Mouse (Mus musculus) embryo, embryonic 10 days (tissue): ENCODE measurements at regions not wholly inside any gene's neighbourhood (a gene's known extent, or its start where the extent isn't known, plus 50 kb on each side); places are given as distances from the start of the nearest gene placed in this dataset.
"Not testable (repeated sequence)": the region's sequence is repeated elsewhere in the genome, so short reads cannot be mapped to it uniquely, and the experiment has no call there.

Experiments
- DNase-seq: peaks from one replicate; pipeline ENCODE4 v3.0.0-alpha.2; 2015; ENCODE audit warnings: low spot score

DNA sequence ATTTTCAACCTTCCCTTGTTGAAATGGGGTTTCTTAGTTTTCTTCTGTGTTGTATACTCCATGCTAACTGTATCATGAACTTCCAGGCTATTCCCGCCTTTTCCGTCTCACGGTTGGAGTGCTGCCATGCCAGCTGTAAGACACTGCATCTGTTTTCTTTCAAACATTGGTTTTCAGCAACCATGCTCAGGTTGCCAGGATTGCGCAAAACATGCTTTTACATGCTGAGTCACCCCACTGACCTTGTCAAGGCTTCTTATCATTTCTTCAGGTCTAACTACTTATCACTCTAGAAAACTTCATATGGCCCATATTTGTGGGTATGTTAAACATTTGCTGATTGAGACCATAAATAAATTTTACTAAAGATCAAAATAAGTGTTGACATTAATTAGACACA lies 551.2 kb downstream of the Tlr4 start:
- no peak for DNase-seq

DNA sequence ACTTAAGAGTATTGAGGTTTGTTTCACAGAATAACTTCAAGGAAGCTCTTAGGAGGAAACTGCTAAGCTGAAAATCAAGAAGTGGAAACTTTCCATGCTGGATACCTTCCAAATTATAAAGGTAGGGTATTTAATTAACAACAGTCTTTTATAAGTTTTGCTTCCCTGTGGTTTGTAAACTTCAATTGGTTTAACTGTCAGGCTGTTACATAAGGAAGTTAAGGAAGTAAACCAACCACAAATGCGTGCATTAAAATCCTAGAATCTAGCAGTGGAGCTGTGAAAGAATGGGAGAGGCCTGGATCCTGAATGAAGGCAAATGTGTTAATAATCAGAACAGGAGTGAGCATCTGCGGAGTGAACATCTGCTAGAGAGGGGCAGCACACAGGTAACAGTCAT lies 560.5 kb downstream of the Tlr4 start:
- no peak for DNase-seq

DNA sequence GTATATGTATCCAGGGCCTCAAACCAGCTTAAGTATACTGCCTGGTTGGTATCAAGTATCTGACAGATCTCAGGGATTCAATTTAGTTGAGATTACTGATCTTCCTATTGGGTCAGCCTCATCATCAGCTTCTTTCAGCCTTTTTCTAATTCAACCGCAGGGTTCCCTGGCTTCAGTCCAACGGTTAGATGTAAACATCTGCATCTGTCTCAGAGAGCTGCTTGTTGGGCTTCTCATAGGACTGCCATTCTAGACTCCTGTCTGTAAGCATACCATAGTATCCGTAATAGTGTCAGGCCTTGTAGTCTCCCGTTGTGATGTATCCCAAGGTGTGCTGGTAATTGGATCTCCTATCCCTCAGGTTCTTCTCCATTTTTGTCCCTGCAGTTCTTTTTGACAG lies 575.6 kb downstream of the Tlr4 start:
- no peak for DNase-seq

DNA sequence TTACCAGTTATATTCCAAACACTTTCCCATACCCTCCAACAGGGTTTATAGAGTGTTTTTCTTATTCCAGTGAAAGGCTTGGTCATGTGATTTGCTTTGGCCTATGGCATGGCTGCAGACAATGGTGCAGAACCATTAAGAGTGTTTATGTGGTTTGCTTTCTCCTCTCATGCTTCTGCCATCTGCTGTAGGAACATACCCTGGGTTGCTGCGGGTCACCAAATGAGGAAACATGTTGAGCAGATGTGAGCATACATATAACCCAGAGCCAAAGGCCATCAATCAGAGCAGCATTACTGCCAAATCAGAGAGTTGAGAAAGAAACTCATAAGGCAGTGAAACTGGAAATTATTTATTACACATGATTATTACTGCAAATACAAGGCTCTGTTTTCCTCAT lies 596.7 kb downstream of the Tlr4 start:
- DNase-seq = no peak

DNA sequence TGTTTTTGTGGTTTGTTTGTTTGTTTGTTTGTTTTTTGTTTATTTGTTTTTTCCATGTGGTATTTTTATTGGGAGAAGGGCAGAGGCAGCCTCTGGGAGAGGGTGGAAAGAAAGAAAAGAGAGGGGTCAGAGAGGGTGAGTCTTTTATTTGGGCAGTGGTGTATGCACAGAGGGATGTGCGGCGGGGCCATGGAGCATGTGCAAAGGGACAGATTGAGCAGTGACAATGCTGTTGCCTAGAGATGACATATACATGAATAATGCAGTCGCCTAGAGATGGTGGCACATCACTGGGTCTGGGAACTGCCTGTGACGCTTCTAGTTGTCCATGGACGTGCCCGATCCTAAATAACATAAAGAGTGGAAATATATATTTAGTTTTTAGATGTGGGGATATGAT lies 598.3 kb downstream of the Tlr4 start:
- DNase-seq = no peak

DNA sequence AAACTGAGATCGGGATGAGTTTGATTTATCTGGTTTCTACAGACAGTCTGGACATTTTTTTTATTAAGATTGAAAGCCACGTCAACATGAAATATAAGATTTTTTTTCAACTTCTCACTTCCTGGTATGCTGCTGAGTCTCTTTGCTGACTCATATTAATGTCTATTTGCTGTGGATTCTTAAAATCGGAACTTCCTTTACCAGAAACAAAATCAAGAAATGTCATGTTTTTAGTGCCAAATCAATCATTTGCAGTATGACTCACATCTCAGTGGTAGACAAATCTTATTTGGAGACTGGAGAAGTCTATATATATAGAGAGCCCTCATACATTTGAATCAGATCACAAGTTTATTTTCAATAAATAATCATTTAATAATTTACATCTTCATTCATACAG lies 620.5 kb downstream of the Tlr4 start:
- no peak for DNase-seq

DNA sequence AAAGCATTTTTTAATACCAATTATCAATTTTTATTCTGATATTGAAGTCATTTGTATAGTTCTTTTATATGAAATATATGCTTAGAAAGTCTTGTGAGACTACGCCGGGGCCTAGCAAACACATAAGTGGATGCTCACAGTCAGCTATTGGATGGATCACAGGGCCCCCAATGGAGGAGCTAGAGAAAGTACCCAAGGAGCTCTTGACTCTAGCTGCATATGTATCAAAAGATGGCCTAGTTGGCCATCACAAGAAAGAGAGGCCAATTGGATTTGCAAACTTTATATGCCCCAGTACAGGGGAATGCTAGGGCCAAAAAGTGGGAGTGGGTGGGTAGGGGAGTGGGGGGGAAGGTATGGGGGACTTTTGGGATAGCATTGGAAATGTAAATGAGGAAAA lies 632.5 kb downstream of the Tlr4 start:
- not testable (repeated sequence) for DNase-seq

DNA sequence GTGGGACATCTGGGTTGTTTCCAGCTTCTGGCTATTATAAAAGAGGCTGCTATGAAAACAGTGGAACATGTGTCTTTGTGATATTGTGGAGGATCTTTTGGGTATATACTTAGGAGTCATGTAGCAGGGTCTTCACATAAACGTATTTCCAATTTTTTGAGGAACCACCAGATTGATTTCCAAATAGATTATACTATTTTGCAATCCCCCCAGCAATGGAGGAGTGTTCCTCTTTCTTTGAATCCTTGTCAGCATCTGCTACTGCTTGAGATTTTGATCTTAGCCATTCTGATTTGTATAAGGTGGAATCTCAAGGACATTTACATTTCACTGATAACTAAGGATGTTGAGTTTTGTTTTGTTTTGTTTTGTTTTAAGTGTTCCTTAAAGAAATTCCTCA lies 645.6 kb downstream of the Tlr4 start:
- no peak for DNase-seq

DNA sequence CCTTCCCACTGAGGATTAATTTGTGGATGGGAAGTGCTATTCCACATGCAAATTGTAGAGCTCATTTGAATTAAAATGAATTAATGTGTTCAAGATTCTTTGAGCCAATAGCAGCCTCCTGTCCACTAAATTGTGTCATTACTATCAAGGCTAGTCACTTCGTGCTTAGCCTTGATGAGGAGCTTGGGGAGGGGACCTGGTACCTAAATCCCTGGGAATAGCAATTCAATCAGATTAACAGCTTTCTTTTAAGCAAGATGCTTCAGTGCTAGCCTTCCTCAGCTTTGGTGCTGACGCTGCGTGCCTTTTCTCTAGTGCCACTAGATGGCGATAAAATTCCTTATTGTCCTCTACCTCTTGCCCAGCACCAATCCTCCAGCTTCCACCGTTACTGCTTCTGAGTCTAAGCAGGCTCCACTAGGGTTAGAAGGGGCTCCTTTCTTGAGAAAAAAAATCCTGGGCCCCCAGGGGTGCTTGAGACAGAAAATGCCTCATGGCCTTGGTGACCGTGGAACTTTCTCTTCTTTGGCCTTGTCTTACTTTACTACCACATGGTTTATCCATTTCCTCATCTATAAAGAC lies 650.0 kb downstream of the Tlr4 start:
- peak; percentile 87 for DNase-seq

DNA sequence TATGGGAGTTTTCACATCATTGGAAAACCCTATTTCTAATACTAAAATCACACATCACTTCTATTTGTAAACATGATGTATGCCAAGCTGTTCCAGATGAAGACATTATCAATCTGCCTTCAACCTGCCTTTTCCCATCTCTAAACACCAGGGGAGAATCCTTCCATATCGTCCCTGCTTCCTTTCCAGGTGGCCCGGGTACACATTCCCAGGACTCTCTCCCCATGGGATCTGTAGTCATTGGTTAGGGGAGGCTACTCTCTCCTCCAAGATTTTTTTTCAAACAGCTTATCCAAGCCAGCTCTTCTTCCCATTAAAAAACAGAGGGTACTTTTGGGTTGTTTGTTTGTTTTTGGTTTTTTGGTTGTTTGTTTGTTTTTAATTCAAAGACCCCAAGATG lies 650.7 kb downstream of the Tlr4 start:
- no peak for DNase-seq

DNA sequence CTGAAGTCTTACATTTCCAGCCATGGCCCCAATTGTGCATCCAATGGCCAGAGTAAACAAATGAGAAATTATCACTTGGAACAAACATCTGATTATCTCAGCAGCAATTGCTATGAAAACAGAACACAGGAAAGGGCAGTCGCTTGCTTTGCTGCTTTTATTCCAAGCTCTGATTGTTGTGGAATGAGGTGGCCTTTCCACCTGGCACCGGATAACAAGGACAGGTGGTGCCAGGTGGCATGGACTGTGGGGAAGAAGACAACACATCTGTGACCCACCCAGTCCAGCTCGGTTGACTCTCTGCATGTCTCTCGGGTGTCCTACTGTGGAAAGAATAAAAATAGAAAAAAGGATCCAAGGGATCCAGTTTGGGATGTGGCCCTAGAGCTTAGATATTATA lies 694.9 kb downstream of the Tlr4 start:
- DNase-seq = no peak

DNA sequence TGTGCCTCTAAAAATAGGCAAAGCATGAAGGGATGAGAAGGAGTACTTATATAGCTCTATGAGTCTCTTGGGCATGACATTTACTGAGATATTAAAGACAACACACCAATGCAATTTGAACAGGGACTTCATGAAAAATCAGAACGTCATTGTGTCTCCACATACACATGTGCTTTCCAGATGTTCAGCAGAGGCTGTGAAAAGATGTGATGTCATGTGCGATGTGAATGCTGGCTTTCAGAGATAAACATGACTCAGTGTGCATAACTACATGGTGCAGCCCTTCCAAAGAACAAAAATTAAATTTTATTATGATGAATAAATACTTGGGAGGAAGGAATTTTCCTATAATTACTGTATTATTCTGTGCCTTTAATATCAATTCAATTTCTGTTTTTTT lies 695.8 kb downstream of the Tlr4 start:
- DNase-seq = peak; percentile 7

DNA sequence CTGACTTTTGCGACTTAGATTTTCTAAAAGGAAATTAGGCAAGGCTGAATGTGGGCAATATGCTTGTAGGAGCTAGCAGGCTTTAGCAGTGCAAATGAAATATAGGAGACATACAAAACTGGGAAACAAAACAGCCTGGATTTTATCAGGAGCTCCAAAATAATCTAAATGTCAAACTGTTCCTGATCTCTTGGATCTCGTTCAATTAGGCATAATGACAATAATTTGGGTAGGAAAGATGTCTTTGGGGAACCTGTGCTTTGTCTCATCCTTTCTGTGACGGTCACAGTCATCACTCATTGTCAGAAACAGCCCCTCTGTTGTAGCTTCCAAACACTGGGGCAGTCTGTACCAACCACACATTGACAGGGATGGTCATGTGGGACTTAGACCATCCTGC lies 702.2 kb downstream of the Tlr4 start:
- no peak for DNase-seq

DNA sequence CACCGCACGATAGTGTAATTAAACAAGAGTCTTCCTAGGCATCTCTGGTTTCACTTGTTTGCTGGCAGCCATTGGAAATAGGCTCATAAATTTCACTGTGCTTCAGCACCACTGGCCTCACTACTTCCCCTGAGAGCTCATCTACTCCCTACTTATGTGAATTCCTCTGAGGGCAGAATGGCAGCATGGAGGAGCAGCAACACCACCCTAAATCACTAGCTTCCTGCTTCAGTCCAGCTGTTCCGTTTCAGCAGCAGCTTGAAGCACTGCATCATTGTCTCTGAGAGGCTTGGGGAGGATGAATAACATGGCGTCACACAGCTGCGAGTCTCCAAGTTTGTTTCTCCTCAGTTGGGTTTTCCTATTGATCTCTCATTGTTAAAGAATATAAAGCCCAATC lies 712.1 kb downstream of the Tlr4 start:
- peak; percentile 4 for DNase-seq

DNA sequence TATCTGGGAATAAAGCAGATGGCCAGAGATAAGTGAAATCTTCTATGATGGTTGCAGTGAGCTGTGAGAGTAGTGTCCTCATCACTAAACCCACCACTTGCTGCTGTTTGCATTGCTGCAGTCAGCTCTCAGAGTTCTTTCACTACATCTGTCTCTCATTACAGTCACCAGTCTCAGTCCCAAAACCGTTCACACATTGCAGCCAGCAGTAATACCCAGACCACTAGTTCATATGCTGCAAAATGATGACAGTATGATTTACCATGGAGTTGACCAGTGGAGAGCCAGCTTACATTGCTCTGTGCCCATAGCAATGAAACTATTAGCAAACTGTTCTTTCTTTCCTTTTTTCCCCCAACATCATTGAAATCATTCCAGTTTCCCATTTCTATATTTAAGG lies 718.6 kb downstream of the Tlr4 start:
- peak; percentile 17 for DNase-seq

DNA sequence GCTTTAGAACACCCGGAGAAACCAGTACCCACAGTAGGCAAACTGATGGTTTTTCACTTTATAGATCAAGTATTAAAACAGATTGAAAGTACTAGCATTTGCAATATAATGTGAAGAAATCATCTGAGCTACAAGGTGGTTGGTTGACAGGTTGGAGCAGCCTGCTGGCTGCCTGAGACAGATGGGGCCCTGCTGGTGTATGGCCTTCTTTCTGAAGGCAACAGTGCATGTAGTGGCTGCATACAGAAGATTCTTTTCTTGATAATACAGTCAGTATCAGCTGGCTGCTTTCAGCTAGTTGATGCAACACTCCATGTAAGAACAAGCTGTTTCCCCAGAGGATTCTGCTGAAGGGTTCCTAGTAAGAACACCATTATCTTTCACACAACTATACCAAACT lies 720.6 kb downstream of the Tlr4 start:
- no peak for DNase-seq

DNA sequence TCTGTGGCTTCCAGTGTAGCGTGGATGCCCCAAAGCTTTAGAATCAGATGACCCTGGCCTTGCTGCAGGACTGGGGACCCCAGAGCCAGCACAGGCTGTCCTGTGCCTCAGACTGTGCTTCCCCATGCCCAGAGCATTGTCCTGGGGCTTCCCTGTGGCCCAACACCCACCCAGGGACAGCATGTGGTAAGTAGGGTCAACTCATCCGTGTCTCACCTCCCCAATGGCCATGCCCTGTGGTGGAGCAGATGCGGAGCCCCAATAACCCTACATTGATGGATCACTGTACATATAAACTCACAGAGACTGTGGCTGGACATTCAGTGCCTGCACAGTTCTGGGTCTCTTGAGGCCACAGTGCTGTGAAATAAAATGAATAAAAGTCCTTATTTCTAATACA lies 726.1 kb downstream of the Tlr4 start:
- no peak for DNase-seq

DNA sequence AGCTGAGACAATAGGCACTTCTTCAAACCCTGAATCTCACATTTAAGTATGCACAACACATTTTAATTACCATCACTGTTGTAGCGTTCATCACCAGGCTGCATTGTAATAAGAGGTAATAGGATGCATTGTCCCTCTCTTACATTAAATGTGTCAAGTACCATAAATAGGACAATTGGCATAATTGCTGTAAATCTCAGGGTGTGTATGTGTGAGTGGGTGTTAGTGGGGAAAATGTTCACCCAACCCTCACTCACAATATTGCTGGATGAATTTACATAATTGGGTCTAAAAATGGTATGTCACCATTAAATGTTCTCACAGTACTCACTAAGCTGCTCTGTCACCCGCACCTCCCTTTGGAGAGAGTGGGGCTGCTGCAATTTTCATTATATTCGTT lies 747.4 kb downstream of the Tlr4 start:
- DNase-seq = no peak

DNA sequence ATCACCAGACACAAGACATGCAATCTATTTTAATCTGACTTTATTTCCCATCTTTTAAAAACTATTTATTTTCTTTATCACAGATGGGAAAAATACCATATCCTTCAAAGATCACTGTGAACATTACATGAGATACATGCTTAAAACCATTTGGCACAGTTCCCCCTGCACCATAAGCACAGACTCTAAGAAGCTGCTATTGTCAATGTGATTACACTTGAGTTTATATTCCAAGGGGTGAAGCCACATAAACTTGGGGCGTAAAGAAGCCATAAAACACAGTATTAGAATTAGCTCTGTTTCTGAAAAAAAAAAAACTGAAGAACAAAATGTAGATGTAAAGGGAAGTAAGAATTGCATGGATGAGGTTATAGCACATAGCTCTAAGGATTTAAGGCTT lies 762.1 kb downstream of the Tlr4 start:
- DNase-seq = no peak

DNA sequence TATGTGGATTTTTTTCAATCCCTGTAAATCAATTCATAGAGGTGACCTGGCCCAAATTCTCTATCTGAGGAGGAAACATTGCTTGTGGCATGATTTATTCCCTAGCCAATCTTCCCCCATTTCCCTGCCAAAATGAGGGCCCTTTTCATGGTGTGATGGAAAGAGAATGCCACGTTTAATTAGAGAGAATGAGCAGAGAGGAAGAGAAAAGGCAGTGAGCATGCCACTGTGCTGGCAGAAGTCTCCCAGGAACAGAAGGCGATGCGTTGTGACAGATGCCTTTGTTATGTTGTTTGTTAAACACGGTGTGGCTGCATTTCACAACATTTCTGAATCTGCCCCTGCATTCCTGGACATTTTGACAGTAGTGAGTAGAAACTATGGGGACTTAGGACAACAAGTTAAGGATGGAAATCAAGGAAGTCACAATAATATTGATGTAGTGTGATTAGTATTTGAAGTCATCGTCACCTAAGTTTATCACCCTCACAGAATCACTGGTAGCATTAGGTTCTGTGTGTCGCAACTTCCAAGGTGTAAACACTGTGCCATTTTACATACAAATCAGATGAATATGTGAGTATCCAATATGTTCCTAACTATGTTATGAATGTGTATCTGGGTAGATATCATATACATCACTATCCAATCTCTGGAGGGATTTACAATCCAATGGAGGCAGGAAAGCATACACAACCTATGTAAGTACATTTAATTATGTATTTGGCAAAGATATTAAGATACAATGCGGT lies 762.8 kb downstream of the Tlr4 start:
- no peak for DNase-seq

DNA sequence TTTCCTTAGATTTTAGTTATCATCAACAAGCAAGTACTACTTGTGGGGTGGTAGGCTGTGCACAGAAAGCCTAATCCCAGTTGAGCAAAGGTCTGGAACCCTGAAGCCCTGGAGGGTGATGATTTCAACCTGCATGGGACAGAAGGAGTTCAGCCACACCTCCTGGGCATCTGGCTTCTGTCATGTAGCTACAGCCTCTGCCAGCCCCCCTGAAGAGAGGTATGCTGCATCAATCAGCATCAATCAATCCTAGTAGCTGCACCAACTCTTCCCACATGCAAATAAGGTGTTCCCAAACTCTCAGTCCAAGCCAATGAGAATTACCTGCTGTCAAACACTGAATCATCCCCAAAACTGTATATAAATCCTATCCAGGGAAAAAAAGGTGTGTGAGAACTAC lies 779.8 kb downstream of the Tlr4 start:
- no peak for DNase-seq

DNA sequence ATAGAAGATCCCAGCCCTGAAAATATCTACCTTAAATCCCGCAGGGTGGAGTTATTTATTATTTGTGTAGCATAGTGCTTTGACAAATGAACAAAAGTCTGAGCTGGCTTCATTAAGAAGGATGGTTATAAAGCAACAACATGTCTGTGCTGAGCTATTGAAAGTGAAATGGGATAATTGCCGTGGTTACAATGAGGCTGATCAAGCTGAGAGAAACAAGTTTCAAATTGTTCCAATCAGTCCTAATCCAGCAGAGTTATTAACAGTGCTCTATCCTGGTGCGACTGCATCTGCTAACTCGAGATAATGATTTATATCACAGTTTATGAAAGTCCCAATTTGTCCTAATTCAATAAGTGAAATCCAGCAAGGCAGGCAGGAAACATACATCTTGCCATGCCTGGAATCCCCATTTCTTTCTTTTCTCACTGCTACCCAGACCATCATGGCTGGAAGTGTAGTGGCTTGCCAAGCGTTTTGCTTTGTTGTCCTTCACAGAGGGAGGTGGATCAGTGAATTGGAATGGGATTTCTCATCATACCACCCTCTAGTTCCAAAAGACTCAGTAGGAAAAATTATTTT lies 787.2 kb downstream of the Tlr4 start:
- DNase-seq = no peak

DNA sequence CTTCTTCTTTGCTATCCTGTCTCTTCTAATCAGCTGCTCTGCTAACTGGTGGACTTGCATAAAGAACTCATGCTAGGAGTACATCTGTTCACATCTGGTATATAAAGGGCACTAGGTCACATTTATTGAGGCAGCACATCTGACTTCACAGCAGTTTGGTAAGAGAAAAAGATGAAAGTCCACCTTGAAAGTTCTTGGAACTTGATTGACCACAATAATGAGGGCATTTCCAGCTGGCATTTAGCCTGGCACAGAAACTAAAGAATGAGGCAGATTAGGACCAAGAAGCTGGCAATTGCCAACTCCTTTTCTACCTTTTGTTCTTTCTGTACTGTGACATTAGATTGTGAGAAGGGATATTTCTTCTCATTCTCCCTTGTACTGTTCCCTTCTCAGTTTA lies 799.3 kb downstream of the Tlr4 start:
- DNase-seq = no peak

DNA sequence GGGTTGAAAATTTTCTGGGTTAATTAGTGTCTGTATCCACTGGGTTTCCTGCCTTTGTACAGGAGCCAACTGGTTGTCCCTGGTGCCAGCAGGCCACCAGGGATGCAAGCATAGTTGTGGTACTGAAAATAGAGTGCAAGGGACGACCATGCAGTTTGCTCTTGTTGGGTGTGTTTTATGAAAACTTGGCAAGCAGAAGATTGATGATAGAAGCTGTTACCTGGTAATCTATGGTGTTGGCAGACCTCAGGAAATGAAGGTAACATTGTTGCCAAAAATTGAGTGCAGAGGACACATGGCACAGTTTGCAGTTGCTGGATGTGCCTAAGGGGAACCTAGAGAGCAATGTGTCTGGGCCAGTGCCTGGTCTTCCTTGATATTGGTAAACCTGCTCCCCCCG lies 818.7 kb downstream of the Tlr4 start:
- DNase-seq = no peak
